Mouse (Mus musculus): ENCODE data around the gene Zfp462. TPM values are rescaled to one million over a fixed set of nuclear protein-coding genes. Genes with fewer than 3 reads are reported as not detected.

Gene Zfp462
- polyA plus RNA-seq, 1 experiment from 2014 or later, result 1.1 TPM

DNA sequence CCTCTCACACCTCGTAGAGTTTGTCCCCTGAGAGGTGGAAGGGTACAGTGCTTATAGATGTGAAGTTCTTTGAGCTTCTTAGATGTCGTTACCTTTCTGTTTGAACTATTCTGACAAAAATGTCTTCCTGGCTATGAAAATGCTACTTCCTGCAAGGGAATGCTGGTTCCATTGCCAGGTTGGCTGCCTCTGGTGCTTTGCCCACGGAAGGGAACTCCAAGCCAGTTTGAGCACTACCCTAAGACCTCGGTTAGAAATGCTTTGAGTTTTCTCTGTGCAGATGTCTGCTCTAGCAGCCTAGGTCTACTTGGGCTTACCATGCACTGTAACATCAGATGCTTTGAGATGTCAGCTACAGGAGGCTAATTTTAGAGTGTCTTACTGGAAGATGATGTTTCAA lies 17.3 kb downstream of the Zfp462 start:
- no peak for TF ChIP-seq CTCF (IDR thresholded peaks at IDR 0.05; ENCODE audit: low read depth)
- 88% methylated on average over 4 of the region's 4 CpGs for WGBS
- H3K4me3 ChIP-seq (ENCODE audit: low read depth, low read length), result no peak overlapping the region
- H3K27ac ChIP-seq (ENCODE audit: low read depth, low read length), result no peak overlapping the region
- no peaks in the 10 kb centered on the region for H3K27me3 ChIP-seq (replicated peaks; ENCODE audit: control insufficient read depth, insufficient read depth, low read length)
- no peak overlapping the region for H3K9ac ChIP-seq (ENCODE audit: low read depth, low read length)
- no peaks in the 10 kb centered on the region; the same call in 1 of the 2 replicates for H3K36me3 ChIP-seq (ENCODE audit: control insufficient read depth, insufficient read depth)
- H3K4me2 ChIP-seq (replicated peaks; ENCODE audit: low read depth), result no peak overlapping the region
- no peaks in the 10 kb centered on the region for H3K9me3 ChIP-seq (ENCODE audit: control insufficient read depth)
- no peak for ATAC-seq
- H3K4me1 ChIP-seq (replicated peaks; ENCODE audit: control insufficient read depth, insufficient read depth, low read length), result 0 out of 2 replicates have a peak, but pooled peaks cover 3% of the 10 kb centered on the region

DNA sequence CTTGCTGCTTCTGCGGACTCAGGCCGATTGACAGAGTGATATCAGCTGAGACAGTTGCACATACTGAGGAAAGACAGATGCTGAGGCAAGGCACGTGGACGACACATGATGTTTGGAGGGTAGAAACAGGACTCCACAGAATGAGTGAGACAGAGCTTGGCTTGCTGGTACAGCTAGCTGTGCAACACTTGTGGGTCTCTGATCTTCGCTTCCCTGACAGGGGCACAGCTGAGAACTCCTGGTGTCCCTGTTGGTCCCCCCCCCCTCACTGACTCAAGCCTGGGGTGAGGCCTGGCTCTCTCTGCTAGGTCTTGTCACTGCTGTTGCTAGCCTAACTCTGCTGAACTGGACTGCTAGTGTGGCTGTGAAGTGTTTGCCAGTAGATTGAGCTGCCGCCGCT lies 18.7 kb downstream of the Zfp462 start:
- Histone ChIP-seq H3K4me1 (replicated peaks; ENCODE audit: control insufficient read depth, insufficient read depth, low read length) (peaks cover 7% of the 10 kb centered on the region; the same call in 1 of the 2 replicates), H3K9me3 (ENCODE audit: control insufficient read depth) (no peaks in the 10 kb centered on the region), H3K9ac (ENCODE audit: low read depth, low read length) (no peak overlapping the region), H3K4me3 (ENCODE audit: low read depth, low read length) (no peak overlapping the region), H3K36me3 (ENCODE audit: control insufficient read depth, insufficient read depth) (no peaks in the 10 kb centered on the region; the same call in 1 of the 2 replicates), H3K27me3 (replicated peaks; ENCODE audit: control insufficient read depth, insufficient read depth, low read length) (no peaks in the 10 kb centered on the region), H3K27ac (ENCODE audit: low read depth, low read length) (no peak overlapping the region), H3K4me2 (replicated peaks; ENCODE audit: low read depth) (no peak overlapping the region)
- 86% methylated on average over 7 of the region's 7 CpGs for WGBS
- TF ChIP-seq CTCF (IDR thresholded peaks at IDR 0.05; ENCODE audit: low read depth), result no peak
- ATAC-seq, result no peak

DNA sequence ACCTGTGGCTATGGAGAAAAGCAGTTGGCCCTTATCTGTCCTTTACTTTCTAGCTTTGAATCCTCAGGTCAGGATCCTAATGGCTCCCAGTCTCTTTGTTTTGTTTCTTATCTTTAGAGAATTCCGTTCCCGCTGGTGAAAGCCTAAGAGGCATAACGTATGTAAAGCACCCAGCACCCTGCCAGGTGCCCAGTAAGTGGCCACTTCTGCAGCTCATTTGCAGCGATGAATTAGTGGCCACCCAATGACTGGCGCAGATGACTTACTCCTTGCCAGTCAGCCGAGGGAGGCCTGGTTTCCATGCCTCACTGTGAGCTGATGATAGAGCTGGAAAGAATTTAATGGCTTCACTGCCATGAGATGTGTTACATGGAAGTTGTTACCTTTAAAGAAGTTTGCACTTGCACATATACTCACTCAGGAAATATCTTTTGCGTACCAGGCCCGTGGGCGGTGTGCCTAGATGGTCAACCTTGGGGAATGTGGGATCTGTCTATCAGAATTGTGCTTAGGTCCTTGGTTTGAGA lies 20.4 kb downstream of the Zfp462 start:
- Histone ChIP-seq H3K4me2 (replicated peaks; ENCODE audit: low read depth) (no peak overlapping the region), H3K4me3 (ENCODE audit: low read depth, low read length) (no peak overlapping the region), H3K9me3 (ENCODE audit: control insufficient read depth) (no peaks in the 10 kb centered on the region), H3K27me3 (replicated peaks; ENCODE audit: control insufficient read depth, insufficient read depth, low read length) (no peaks in the 10 kb centered on the region), H3K36me3 (ENCODE audit: control insufficient read depth, insufficient read depth) (no peaks in the 10 kb centered on the region), H3K4me1 (replicated peaks; ENCODE audit: control insufficient read depth, insufficient read depth, low read length) (peaks cover 7% of the 10 kb centered on the region; the same call in 1 of the 2 replicates), H3K9ac (ENCODE audit: low read depth, low read length) (no peak overlapping the region), H3K27ac (ENCODE audit: low read depth, low read length) (no peak overlapping the region)
- WGBS, result 68% methylated on average over 9 of the region's 9 CpGs
- ATAC-seq, result no peak
- TF ChIP-seq CTCF (IDR thresholded peaks at IDR 0.05; ENCODE audit: low read depth), result no peak

DNA sequence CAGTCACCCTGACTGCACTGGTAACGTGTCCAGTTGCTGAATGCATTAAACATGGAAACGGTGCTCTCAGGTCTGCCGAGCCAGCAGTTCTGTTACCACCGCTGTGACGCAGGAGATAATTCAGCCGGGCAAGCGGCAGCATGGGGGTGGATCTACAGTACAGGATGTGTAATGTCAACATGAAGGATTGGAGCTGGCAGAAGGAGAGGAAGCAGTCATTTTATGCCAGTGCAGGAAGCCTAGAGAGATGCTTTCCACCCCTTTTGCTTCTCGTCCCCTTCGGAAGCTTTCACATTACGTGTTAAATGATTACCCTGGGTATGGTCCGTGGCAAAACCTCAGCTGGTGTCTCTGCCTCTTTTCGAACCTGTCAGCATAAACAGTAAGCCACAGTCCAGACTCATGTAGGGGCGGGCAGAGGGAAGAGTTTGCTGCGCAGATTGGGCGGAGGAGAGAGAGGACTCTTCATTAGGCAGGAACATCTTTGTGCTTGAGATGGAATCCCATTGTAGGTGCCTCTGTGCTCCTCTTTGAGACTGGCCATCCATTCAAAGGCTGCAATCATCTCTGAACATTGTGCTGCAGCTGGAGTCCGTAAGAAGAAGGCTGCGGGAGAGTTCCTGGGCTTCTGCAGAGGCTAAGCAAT lies 21.4 kb downstream of the Zfp462 start:
- H3K4me1 ChIP-seq (replicated peaks; ENCODE audit: control insufficient read depth, insufficient read depth, low read length), result peaks cover 7% of the 10 kb centered on the region; the same call in 1 of the 2 replicates
- peak overlapping the region; percentile 35 for H3K4me2 ChIP-seq (replicated peaks; ENCODE audit: low read depth)
- no peaks in the 10 kb centered on the region for H3K9me3 ChIP-seq (ENCODE audit: control insufficient read depth)
- WGBS, result 43% methylated on average over 17 of the region's 17 CpGs
- ATAC-seq, result no peak
- H3K36me3 ChIP-seq (ENCODE audit: control insufficient read depth, insufficient read depth), result no peaks in the 10 kb centered on the region
- H3K27ac ChIP-seq (ENCODE audit: low read depth, low read length), result peak overlapping the region; percentile 43
- H3K27me3 ChIP-seq (replicated peaks; ENCODE audit: control insufficient read depth, insufficient read depth, low read length), result no peaks in the 10 kb centered on the region
- no peak overlapping the region for H3K9ac ChIP-seq (ENCODE audit: low read depth, low read length)
- TF ChIP-seq CTCF (IDR thresholded peaks at IDR 0.05; ENCODE audit: low read depth), result no peak
- peak overlapping the region; percentile 13; the same call in 1 of the 2 replicates for H3K4me3 ChIP-seq (ENCODE audit: low read depth, low read length)

DNA sequence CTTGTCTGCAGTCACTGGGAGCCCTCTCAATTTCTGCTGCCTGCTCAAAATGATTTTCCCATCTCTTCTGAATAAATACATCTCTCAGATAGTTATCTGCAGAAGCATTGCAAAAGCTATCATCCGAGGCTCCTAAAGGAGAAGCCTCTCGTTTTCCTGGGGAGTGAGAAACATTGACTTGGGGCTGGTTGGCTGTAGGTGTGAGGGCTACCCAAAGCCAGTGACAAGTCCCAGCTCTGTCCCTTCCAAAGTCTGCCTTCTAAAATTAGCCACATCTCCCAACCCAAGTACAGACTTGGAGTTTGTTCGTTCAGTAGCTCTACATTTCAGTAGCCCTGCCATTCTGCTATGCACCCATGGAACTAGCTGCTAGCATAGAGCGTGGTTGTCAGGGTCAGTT lies 22.3 kb downstream of the Zfp462 start:
- ATAC-seq, result no peak
- Histone ChIP-seq H3K36me3 (ENCODE audit: control insufficient read depth, insufficient read depth) (no peaks in the 10 kb centered on the region), H3K27ac (ENCODE audit: low read depth, low read length) (no peak overlapping the region), H3K9ac (ENCODE audit: low read depth, low read length) (no peak overlapping the region), H3K4me2 (replicated peaks; ENCODE audit: low read depth) (no peak overlapping the region), H3K9me3 (ENCODE audit: control insufficient read depth) (no peaks in the 10 kb centered on the region), H3K4me1 (replicated peaks; ENCODE audit: control insufficient read depth, insufficient read depth, low read length) (peaks cover 7% of the 10 kb centered on the region; the same call in 1 of the 2 replicates), H3K4me3 (ENCODE audit: low read depth, low read length) (no peak overlapping the region), H3K27me3 (replicated peaks; ENCODE audit: control insufficient read depth, insufficient read depth, low read length) (no peaks in the 10 kb centered on the region)
- 81% methylated on average over 4 of the region's 4 CpGs for WGBS
- TF ChIP-seq CTCF (IDR thresholded peaks at IDR 0.05; ENCODE audit: low read depth), result no peak

DNA sequence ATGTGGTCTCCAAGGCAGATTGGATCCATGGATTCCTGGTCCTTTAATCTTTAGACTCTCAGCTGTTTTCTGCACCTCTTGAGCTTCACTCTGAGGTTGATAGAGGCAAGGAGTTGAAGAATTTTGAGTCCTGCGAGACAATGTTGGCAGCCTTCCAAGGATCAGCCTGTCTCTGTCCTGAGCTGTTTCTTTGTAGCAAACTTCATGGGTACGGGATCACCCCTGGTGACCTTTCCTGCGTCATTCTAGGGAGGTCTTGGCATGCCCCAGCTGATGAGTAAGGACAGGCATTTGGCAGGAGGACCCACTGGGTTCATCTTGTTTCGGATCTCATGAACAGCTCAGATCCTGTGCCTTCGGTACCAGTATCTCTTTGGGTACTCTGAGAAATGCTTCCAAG lies 22.9 kb downstream of the Zfp462 start:
- no peak overlapping the region for H3K4me2 ChIP-seq (replicated peaks; ENCODE audit: low read depth)
- no peaks in the 10 kb centered on the region for H3K36me3 ChIP-seq (ENCODE audit: control insufficient read depth, insufficient read depth)
- no peaks in the 10 kb centered on the region for H3K9me3 ChIP-seq (ENCODE audit: control insufficient read depth)
- WGBS, result 69% methylated on average over 5 of the region's 5 CpGs
- no peak overlapping the region for H3K27ac ChIP-seq (ENCODE audit: low read depth, low read length)
- no peak for TF ChIP-seq CTCF (IDR thresholded peaks at IDR 0.05; ENCODE audit: low read depth)
- peaks cover 9% of the 10 kb centered on the region; the same call in 1 of the 2 replicates for H3K4me1 ChIP-seq (replicated peaks; ENCODE audit: control insufficient read depth, insufficient read depth, low read length)
- no peak overlapping the region for H3K9ac ChIP-seq (ENCODE audit: low read depth, low read length)
- no peak for ATAC-seq
- H3K27me3 ChIP-seq (replicated peaks; ENCODE audit: control insufficient read depth, insufficient read depth, low read length), result no peaks in the 10 kb centered on the region
- H3K4me3 ChIP-seq (ENCODE audit: low read depth, low read length), result no peak overlapping the region

All from intestine, postnatal 0 days (tissue).